Mouse (Mus musculus) kidney, embryonic 14.5 days (tissue): ENCODE measurements at regions not wholly inside any gene's neighbourhood (a gene's known extent, or its start where the extent isn't known, plus 50 kb on each side); places are given as distances from the start of the nearest gene placed in this dataset.
A peak's percentile ranks its signal among the peaks of the same experiment; 100 is the strongest.

Experiments
- ATAC-seq: fragments of 200-750 bp; cut with Nextera tagmentation; 2 replicates; pipeline ENCODE4 v1.8.0; 2017; ENCODE audit warnings: moderate number of reproducible peaks, mild to moderate bottlenecking, moderate TSS enrichment, moderate library complexity; ENCODE audit not compliant: low FRiP score, low TSS enrichment
- H3K27ac ChIP-seq: fragments of 300-500 bp; sonication (generic); 2 replicates; pipeline ENCODE4 v1.5.1; 2014; ENCODE audit warnings: low read depth, mild to moderate bottlenecking, low read length, moderate library complexity, mixed read lengths
- H3K27me3 ChIP-seq: fragments of 300-500 bp; sonication (generic); 2 replicates; pipeline ENCODE4 v1.6.1; 2014; ENCODE audit warnings: mild to moderate bottlenecking, low read length; ENCODE audit not compliant: control insufficient read depth, insufficient read depth
- H3K36me3 ChIP-seq: fragments of 300-500 bp; sonication (generic); 2 replicates; pipeline ENCODE4 v1.6.1; 2014; ENCODE audit warnings: low read length, mixed read lengths; ENCODE audit not compliant: control insufficient read depth, insufficient read depth
- H3K4me1 ChIP-seq: fragments of 300-500 bp; sonication (generic); 2 replicates; pipeline ENCODE4 v1.6.1; 2014; ENCODE audit warnings: low read length, mixed read lengths; ENCODE audit not compliant: control insufficient read depth, insufficient read depth
- H3K4me2 ChIP-seq: fragments of 300-500 bp; sonication (generic); replicated peaks from 2 replicates; pipeline ENCODE4 v1.6.1; 2014; ENCODE audit warnings: low read depth, mild to moderate bottlenecking, low read length
- H3K4me3 ChIP-seq: fragments of 300-500 bp; sonication (generic); 2 replicates; pipeline ENCODE4 v1.5.1; 2014; ENCODE audit warnings: mild to moderate bottlenecking, low read length
- H3K9ac ChIP-seq: fragments of 300-500 bp; sonication (generic); 2 replicates; pipeline ENCODE4 v1.6.1; 2014; ENCODE audit warnings: low read depth, mild to moderate bottlenecking, low read length, moderate library complexity
- H3K9me3 ChIP-seq: fragments of 300-500 bp; sonication (generic); 2 replicates; pipeline ENCODE4 v1.6.1; 2016; ENCODE audit warnings: low read length; ENCODE audit not compliant: control insufficient read depth
- WGBS: fragments of 180-500 bp; shearing (Covaris S2); extraction: QIAGEN DNeasy Blood & Tissue Kit; methylation state at CpG from one replicate; pipeline ENCODE4 v1.1.7; 2014; 5-methylcytosine and 5-hydroxymethylcytosine counted together

- H3K4me2 ChIP-seq, result no peak overlapping the region
- H3K27ac ChIP-seq, result no peak overlapping the region
- H3K4me3 ChIP-seq, result no peak overlapping the region
- WGBS, result 60% methylated on average over 7 of the region's 7 CpGs
- H3K9ac ChIP-seq, result no peak overlapping the region
- H3K9me3 ChIP-seq, result no peaks in the 10 kb centered on the region
- no peaks in the 10 kb centered on the region for H3K27me3 ChIP-seq
- H3K36me3 ChIP-seq, result no peaks in the 10 kb centered on the region
- peak; percentile 62; the same call in 1 of the 2 replicates for ATAC-seq
- H3K4me1 ChIP-seq, result no peaks in the 10 kb centered on the region
Observed at GRCm38 (mm10) chr16:65916831-65917230, 101.8 kb downstream of the Vgll3 start.

GRCm38 (mm10) chr16:65925986-65926385, 110.9 kb downstream of the Vgll3 start:
- no peaks in the 10 kb centered on the region for H3K27me3 ChIP-seq
- H3K36me3 ChIP-seq, result no peaks in the 10 kb centered on the region
- H3K9me3 ChIP-seq, result no peaks in the 10 kb centered on the region
- H3K4me1 ChIP-seq, result no peaks in the 10 kb centered on the region
- H3K4me3 ChIP-seq, result no peak overlapping the region
- H3K4me2 ChIP-seq, result no peak overlapping the region
- no peak for ATAC-seq
- 26% methylated on average over 1 of the region's 1 CpGs for WGBS
- H3K27ac ChIP-seq, result no peak overlapping the region
- no peak overlapping the region for H3K9ac ChIP-seq

- Histone ChIP-seq H3K27me3 (no peaks in the 10 kb centered on the region), H3K9ac (no peak overlapping the region), H3K4me3 (no peak overlapping the region), H3K4me1 (no peaks in the 10 kb centered on the region), H3K9me3 (no peaks in the 10 kb centered on the region), H3K36me3 (no peaks in the 10 kb centered on the region), H3K27ac (no peak overlapping the region), H3K4me2 (no peak overlapping the region)
- WGBS, result 85% methylated on average over 4 of the region's 4 CpGs
- no peak for ATAC-seq
Observed at GRCm38 (mm10) chr16:65963829-65964228, 148.8 kb downstream of the Vgll3 start.

GRCm38 (mm10) chr16:65964260-65964659, 149.2 kb downstream of the Vgll3 start:
- Histone ChIP-seq H3K4me1 (no peaks in the 10 kb centered on the region), H3K27me3 (no peaks in the 10 kb centered on the region), H3K4me3 (no peak overlapping the region), H3K4me2 (no peak overlapping the region), H3K9ac (no peak overlapping the region), H3K27ac (no peak overlapping the region), H3K9me3 (no peaks in the 10 kb centered on the region), H3K36me3 (no peaks in the 10 kb centered on the region)
- WGBS, result 33% methylated on average over 1 of the region's 1 CpGs
- no peak for ATAC-seq

- H3K27ac ChIP-seq, result no peak overlapping the region
- H3K4me2 ChIP-seq, result no peak overlapping the region
- H3K4me1 ChIP-seq, result no peaks in the 10 kb centered on the region
- H3K9ac ChIP-seq, result no peak overlapping the region
- H3K4me3 ChIP-seq, result no peak overlapping the region
- 73% methylated on average over 4 of the region's 4 CpGs for WGBS
- H3K27me3 ChIP-seq, result no peaks in the 10 kb centered on the region
- H3K36me3 ChIP-seq, result no peaks in the 10 kb centered on the region
- H3K9me3 ChIP-seq, result no peaks in the 10 kb centered on the region
- no peak for ATAC-seq
Observed at GRCm38 (mm10) chr16:65977075-65977474, 162.0 kb downstream of the Vgll3 start.

GRCm38 (mm10) chr16:65987186-65987585, 172.1 kb downstream of the Vgll3 start:
- WGBS, result 76% methylated on average over 2 of the region's 2 CpGs
- ATAC-seq, result no peak
- Histone ChIP-seq H3K36me3 (no peaks in the 10 kb centered on the region), H3K27me3 (no peaks in the 10 kb centered on the region), H3K27ac (no peak overlapping the region), H3K4me3 (no peak overlapping the region), H3K4me2 (no peak overlapping the region), H3K4me1 (no peaks in the 10 kb centered on the region), H3K9me3 (no peaks in the 10 kb centered on the region), H3K9ac (no peak overlapping the region)

- no peaks in the 10 kb centered on the region for H3K9me3 ChIP-seq
- ATAC-seq, result no peak
- H3K9ac ChIP-seq, result no peak overlapping the region
- WGBS, result 76% methylated on average over 1 of the region's 1 CpGs
- no peak overlapping the region for H3K4me3 ChIP-seq
- no peaks in the 10 kb centered on the region for H3K27me3 ChIP-seq
- H3K27ac ChIP-seq, result no peak overlapping the region
- H3K4me1 ChIP-seq, result no peaks in the 10 kb centered on the region
- H3K4me2 ChIP-seq, result no peak overlapping the region
- H3K36me3 ChIP-seq, result no peaks in the 10 kb centered on the region
Observed at GRCm38 (mm10) chr16:65999343-65999742, 184.3 kb downstream of the Vgll3 start.

- Histone ChIP-seq H3K4me2 (no peak overlapping the region), H3K27ac (no peak overlapping the region), H3K9me3 (no peaks in the 10 kb centered on the region), H3K4me1 (no peaks in the 10 kb centered on the region), H3K27me3 (no peaks in the 10 kb centered on the region), H3K4me3 (no peak overlapping the region), H3K9ac (no peak overlapping the region), H3K36me3 (no peaks in the 10 kb centered on the region)
- WGBS, result 71% methylated on average over 6 of the region's 6 CpGs
- ATAC-seq, result no peak
Observed at GRCm38 (mm10) chr16:66000728-66001273, 185.7 kb downstream of the Vgll3 start.

- Histone ChIP-seq H3K9ac (no peak overlapping the region), H3K9me3 (no peaks in the 10 kb centered on the region), H3K27ac (no peak overlapping the region), H3K4me1 (no peaks in the 10 kb centered on the region), H3K4me3 (no peak overlapping the region), H3K27me3 (no peaks in the 10 kb centered on the region), H3K36me3 (no peaks in the 10 kb centered on the region), H3K4me2 (no peak overlapping the region)
- WGBS, result 71% methylated on average over 9 of the region's 9 CpGs
- ATAC-seq, result no peak
Observed at GRCm38 (mm10) chr16:66004689-66005088, 189.6 kb downstream of the Vgll3 start.
